Mouse (Mus musculus) kidney, adult 8-10 months (tissue): ENCODE measurements at regions not wholly inside any gene's neighbourhood (a gene's known extent, or its start where the extent isn't known, plus 50 kb on each side); places are given as distances from the start of the nearest gene placed in this dataset.

Source experiments
- DNase-seq, 2 experiments: peaks; one replicate each; pipeline ENCODE4 v3.0.0; 2022

DNA sequence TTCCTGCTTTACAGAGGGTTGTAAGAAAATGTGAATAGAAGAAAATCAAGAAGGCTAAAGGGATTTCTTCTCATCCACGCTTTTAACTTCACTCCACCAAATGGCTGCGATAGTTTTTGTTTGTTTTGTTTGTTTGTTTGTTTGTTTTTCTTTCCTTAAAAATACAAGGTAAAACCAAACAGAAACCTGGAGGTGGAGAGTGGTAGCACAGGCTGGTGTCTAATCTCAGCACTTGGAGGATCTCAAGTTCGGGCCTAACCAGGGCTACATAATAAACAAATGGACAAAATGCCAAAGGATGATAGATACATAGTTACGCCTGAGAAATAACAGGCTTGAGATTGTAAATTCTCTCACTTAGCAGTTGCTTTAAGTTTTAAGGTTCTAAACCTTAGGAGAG lies 50.8 kb upstream of the Mboat1 start:
- no peak for DNase-seq

DNA sequence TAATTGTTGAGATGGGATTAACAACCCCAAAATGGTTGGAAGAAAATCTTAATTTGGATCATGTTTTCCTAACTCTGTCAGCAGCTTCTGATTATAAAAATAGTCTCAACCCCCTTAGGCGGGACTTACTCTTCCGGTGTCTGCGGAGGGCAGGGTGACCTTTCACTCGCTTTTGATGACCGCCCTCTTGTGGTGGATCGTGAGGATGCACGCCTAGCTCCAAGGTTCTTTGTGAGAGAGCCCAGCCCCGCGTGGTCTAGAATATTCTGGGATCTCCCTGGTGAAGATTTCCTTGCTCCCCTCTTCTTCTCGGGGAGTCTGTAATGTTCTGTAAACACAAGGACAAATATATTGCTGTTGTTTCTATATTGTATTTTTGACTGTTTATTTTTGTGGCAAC lies 51.3 kb upstream of the Mboat1 start:
- peak; percentile 73 to 89 for DNase-seq

- DNase-seq, result no peak
These were observed 51.9 kb upstream of the Mboat1 start for GRCm38 (mm10) chr13:30084386-30084785.

- no peak for DNase-seq
These were observed 52.3 kb upstream of the Mboat1 start for GRCm38 (mm10) chr13:30083949-30084348.

DNA sequence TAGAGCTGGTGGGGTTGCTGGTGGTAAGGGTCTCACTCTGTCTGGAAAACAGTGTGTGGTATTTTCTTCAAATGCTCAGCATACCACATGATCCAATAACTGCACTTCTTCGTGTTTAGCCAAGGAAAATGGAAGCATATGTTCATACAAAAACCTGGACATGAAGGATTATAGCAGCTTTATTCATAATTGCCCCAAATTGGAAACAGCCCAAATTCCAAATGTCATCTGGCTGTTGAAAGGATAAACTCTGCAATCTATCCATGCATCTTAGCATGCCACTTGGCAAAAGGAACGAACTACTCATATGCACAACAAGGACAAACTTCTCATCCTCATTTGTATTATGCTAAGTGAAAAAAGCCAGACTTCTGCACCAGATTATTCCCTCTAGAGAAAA lies 53.5 kb upstream of the Mboat1 start:
- no peak for DNase-seq

DNA sequence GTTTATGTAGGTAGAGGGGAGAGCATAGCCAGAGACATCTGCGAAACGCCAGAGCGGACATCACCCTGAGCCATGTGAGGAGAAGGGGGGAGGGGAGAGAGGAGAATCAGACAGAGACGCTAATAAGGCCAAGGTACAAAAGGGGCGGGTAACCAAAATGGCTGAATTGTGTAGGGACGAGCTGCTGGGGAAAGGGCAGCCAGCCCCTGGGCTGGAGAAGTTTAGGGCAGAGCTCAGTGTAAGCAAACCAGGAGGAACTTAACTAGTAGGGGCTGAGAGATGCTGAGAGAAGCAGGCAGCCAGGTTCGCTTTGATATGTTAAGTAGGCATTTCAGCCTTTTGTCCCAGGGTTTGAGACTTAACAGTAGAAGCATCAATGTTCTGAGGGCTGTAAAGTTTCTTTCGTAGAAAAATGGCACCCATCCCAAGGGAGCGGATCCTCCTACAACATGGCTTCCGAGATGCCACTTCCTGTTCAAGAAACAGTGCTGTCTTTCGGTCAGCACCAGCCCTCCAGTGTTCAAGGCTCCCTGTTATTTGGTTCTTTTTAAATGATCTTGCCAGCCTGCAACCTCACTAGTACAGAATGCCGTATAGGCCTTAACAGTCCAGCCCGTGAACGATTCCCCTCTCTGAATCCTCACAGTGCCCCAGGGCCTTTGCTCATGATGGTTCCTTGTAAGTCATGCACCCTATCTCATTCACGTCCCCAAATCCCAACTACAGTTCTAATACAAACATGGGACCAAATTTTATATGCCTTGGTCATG lies 55.4 kb upstream of the Mboat1 start:
- DNase-seq, result peak; percentile 12 to 36

GRCm38 (mm10) chr13:30074517-30075064 lies 61.7 kb upstream of the Mboat1 start:
- DNase-seq, result no peak

GRCm38 (mm10) chr13:30074069-30074468 lies 62.2 kb upstream of the Mboat1 start:
- no peak for DNase-seq

DNA sequence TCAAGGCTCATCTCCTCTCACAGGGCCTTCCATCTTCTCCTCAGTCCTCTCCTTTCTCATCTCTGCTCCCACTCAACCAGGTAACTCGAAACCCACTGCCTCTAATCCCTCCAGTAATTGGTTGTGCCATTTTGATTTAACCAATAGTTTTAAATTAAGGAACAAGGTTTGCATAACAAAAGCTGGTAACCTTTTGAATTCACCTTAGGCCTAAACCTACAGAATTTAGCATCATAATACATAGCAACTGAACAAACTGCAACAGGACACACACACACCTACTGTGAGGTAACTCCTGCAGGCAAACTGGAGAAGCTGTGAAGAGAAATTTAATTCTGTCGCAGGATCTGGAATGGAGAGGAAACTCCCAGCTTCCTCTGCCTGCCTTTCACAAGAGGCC lies 66.9 kb upstream of the Mboat1 start:
- no peak for DNase-seq

- no peak for DNase-seq
These were observed 68.5 kb upstream of the Mboat1 start for GRCm38 (mm10) chr13:30067581-30068375.

DNA sequence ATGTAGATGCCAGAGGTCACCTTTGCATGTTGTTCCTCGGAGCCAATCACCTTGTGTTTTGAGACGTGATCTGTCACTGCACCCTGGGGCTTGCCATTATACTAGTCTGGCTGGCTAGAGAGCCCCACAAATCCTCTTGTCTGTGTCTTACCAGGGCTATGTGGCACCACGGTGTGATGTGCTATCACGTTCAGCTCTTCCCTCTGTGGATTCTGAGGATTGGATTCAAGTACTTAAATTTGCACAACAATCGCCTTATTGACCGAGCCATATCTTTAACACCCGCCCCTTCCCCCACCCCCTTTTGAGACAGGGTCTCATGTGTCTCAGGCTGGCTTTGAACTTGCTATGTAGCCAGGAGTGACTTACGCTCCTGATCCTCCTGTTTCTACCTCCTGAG lies 70.8 kb upstream of the Mboat1 start:
- DNase-seq, result no peak

DNA sequence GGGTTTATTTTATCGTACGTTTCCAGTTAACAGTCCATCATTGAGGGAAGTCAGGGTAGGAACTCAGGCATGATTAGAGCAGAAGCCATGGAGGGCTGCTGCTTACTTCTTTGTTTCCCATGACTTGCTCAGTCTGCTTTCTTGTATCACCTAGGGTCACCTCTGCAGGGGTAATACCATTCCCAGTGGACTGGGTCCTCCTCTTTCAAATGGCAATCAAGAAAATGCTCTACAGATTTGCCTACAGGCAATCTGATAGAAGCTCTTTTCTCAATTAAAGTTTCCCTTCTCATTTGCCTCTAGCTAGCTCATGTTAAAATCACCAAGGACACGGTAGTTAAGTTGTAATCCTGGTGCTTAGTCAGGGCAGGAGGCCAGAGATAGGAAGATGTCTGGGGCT lies 72.5 kb upstream of the Mboat1 start:
- DNase-seq, result no peak

GRCm38 (mm10) chr13:30062285-30062684 lies 74.0 kb upstream of the Mboat1 start:
- DNase-seq, result no peak

DNA sequence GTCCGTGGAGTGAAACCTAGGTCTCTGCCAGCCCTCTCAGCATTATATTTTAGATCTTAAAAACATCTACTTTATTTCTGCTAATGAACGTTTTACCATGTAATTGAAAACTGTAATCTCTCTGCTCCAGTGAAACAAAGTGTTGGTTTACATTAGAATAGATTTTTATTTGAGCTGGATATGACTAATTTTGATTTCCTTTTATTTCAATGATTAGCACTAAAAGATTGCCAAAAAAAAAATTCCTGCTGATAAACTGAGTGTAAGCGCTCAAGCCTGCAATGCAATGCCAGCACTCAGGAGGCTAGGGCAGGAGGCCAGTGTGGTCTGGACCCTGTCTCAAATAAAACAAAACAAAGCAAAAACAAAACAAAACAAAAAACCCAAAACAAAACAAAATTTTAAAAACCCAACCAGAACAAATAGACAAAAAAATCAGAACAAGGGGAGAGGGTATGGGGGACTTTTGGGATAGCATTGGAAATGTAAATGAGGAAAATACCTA lies 69.3 kb upstream of the E2f3 start:
- no peak for DNase-seq

DNA sequence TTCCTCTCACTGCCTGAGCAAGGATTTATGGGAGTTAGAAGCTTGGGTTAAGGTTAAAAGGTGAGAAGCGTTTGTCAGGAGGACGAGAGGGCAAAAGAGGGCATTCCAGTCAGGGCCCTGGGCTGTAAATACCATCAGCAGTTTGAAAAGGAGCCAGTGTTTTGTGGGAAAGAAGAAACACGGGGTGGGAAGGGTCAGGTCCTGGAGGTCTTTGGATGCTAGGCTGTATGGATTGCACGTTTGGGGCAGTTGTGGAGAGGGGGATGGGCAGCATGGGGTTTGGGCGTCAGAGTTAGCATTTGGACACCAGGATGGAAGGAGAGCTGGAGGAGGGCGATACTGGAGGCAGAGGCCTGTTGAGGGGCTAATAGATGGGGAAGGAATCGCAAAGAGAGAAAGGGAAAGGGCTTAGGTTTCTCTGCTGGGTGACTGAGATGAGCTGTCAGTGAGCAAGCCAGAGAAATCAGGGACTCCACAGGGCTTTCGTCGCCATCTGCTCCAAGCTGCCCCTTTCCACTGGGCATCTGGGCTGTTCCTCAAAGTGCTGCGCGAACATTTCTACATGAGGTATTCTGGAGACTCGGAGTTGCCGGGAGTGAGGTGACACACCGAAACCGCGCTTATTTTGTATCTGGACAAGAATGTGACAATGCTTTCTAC lies 66.2 kb upstream of the E2f3 start:
- DNase-seq, result no peak

DNA sequence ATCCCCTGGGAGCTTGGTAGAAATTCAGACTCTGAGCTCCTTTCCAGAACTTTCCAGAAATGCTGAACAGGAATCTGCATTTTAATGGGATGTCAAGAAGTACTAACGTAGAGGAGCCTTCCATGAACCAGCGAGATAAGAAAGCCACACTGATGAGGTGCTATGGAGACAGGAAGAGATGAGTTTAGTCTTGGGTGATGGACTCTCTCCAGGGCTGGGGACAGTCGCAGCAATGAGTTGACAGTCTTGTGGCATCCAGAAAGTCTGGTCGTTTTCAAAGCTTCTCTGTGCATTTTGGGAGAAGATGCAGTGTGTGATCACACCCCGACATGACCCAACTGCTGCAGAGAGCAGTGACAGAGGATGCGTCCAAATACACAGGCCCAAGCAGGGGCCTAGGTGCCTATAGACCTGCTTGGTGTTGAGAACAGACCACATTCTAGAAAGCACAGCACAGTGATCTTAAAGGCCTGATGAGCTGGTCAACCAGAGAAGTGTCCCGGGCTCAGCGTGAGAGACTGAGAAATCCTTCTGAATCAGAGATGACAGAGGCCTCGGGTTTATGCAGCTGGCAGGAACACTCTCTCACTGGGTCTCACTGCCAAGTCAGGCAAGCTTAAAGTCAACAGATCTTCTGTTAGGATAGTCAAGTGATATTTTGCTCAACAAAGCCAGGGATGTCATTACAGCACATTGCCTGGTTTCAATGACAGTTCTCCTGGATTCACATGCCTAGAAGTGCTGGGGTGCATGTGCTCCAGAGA lies 65.1 kb upstream of the E2f3 start:
- no peak for DNase-seq

GRCm38 (mm10) chr13:30048260-30048859 lies 62.5 kb upstream of the E2f3 start:
- DNase-seq, result no peak

GRCm38 (mm10) chr13:30046504-30047169 lies 60.8 kb upstream of the E2f3 start:
- DNase-seq, result no peak

- no peak for DNase-seq
These were observed 60.2 kb upstream of the E2f3 start for GRCm38 (mm10) chr13:30046061-30046460.

GRCm38 (mm10) chr13:30045225-30045624 lies 59.4 kb upstream of the E2f3 start:
- no peak for DNase-seq

GRCm38 (mm10) chr13:30044790-30045189 lies 58.9 kb upstream of the E2f3 start:
- DNase-seq, result no peak
